Mouse (Mus musculus): ENCODE measurements at regions not wholly inside any gene's neighbourhood (a gene's known extent, or its start where the extent isn't known, plus 50 kb on each side); places are given as distances from the start of the nearest gene placed in this dataset.

GRCm38 (mm10) chr16:77685651-77686190 is 83.8 kb upstream of the Gm11146 start:
- no peak for DNase-seq

GRCm38 (mm10) chr16:77684521-77684920 is 82.6 kb upstream of the Gm11146 start:
- no peak for DNase-seq

DNA sequence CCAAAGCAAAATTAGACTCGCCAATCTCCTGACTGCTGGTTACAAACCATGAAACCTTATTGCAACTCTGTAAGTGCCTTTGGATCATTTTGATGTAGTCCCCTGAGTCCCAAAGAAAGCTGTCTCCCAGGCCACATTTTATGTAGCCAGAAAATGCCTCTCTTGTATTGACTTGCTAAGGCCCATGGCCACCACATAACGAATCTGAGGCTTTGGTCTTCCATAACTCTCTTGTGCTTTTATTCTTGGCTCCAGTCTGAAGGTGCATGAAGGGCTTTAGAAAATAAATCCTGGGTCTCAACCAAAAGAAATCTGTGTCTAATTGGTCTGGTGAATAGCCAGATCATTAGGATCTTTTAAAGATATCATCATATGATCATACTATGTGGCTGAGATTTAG is 77.3 kb upstream of the Gm11146 start:
- no peak for DNase-seq

GRCm38 (mm10) chr16:77676805-77677204 is 74.9 kb upstream of the Gm11146 start:
- DNase-seq: no peak

DNA sequence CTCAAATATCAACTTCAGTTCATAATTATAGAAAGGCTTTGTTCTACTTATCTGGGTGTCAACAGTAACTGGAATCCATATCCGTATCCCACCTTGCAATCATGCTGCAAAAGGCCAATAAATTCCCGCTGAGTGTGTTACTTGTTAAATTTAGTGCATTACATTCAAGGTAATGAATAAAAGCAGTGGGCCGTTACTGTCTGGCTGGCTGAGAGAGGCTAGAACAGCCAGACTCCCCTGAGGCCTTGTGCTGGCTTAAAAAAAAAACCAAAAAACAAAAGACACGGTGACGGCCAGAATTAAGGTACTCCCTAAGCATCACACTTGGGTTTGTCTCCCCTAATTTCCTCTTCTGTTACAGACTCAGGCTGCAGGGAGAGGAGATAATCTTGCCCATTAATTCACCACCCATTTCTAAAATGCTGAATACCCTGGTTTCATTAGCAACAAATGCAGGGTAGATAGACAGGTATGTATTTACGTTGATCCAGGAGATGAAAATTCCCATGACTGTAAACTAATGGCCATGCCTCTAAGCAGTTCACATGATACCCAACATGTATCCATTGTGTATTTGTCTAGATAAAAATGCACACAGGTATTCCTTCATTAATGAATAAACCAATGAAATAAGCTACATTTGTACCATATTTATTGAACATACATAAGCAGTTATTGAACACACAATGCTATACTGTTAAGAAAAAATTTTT is 74.1 kb upstream of the Gm11146 start:
- DNase-seq: no peak

DNA sequence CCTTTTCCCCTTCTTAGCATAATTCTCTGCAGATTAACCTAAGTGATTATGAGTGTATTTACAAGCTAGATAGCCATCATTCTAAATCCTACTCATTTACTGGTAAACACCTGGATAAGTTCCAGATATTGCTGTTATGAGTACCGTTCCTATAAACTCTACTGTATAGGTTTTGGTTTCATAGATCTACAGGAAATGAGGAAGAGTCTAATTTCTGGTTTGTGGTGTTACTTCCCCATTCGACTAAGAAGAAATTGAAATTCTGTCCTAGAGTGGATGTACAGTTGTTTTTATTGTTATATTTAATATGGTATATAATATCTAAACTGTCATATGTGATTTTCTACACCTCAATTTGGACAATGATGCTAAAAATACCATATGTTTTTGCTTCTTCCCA is 69.4 kb upstream of the Gm11146 start:
- no peak for DNase-seq

- no peak for DNase-seq
Observed at GRCm38 (mm10) chr16:77665781-77666180, 63.9 kb upstream of the Gm11146 start.

DNA sequence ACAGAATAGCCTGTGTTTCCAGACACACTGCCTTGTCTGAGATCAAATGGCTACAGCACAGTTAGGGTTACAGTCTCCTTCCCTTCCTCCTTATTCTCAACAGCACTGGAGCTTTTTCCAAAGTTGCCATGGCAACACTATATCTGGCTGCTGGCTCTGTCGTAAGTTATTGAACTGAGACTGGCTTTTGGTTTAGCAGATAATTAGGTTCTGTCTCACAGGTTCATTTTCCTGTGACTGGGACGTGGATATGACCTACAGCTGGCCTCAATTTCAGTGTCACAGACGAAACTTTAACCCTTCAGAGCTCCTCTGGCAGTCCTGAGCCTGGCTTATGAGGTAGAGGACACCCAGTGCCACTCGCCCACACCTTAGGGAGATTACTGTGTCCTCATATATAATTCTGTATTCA is 60.2 kb upstream of the Gm11146 start:
- no peak for DNase-seq

GRCm38 (mm10) chr16:77653306-77653705 is 51.4 kb upstream of the Gm11146 start:
- DNase-seq: no peak
